Mouse (Mus musculus) megakaryocyte, embryonic 14.5 days (primary cell): ENCODE data around the gene Cs.

Experiments
- FLI1 ChIP-seq: IDR thresholded peaks from 2 replicates; pipeline ENCODE4 v1.6.1; 2012; ENCODE audit warnings: low read length, inconsistent platforms, mixed read lengths
- GATA1 ChIP-seq: IDR thresholded peaks from 3 replicates; pipeline ENCODE4 v1.6.1; 2012; ENCODE audit warnings: mixed read lengths, low read length, inconsistent platforms, borderline replicate concordance

DNA sequence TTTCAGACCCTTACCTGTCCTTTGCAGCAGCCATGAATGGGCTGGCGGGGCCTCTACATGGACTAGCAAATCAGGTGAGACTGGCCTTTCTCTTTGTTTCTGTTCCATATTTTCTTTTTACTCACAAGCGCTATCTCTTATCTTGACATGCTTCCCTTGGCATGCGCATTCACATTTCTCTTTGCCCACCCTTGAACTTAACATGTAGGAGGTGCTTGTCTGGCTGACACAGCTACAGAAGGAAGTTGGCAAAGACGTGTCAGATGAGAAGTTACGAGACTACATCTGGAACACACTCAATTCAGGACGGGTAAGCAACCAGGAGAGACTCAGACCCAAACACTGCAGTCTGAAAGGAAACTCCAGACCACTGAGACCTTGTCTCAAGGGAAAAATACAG, 21.7 kb downstream of the Cs start:
- TF ChIP-seq GATA1 (no peak), FLI1 (no peak)
